Mouse (Mus musculus) layer of hippocampus, adult 6 months (tissue): Measurements from ENCODE around the gene Sprr2f. TPM values are rescaled to one million over a fixed set of nuclear protein-coding genes. Genes with fewer than 3 reads are reported as not detected.

Experiments used
- long read RNA-seq, 2 experiments: library from polyadenylated mRNA; unstranded; transcript quantifications; one replicate each; pipeline ENCODE4 v2.0.0; 2019 to 2020
- polyA plus RNA-seq: library from polyadenylated mRNA; unstranded; fragments of <200 nt; fragmentation: Nextera tagmentation; gene quantifications from 2 replicates; pipeline ENCODE4 v1.2.3, GENCODE M21; 2021

Gene Sprr2f
- polyA plus RNA-seq, result not detected in 2 replicates
- long read RNA-seq, experiment 1, result 0 reads
- long read RNA-seq, experiment 2, result 0 reads

GRCm38 (mm10) chr3:92364887-92365286 lies at the start of gene Sprr2f:
Gene Sprr2f (plus strand): TSS chr3:92365187.

GRCm38 (mm10) chr3:92316320-92316719 lies 48.7 kb upstream of the Sprr2f start, which contains the start of gene Sprr2b:
Gene Sprr2b (plus strand): TSS chr3:92316620.

GRCm38 (mm10) chr3:92338840-92339239 lies 26.1 kb upstream of the Sprr2f start, which contains the start of gene Sprr2d:
Gene Sprr2d (plus strand): TSS chr3:92339140.

GRCm38 (mm10) chr3:92351843-92352242 lies 13.1 kb upstream of the Sprr2f start, which contains the start of gene Sprr2e:
Gene Sprr2e (plus strand): TSS chr3:92352143.

GRCm38 (mm10) chr3:92385385-92385784 lies 20.4 kb downstream of the Sprr2f start, which contains the start of gene Sprr2h:
Gene Sprr2h (plus strand): TSS chr3:92385685.

GRCm38 (mm10) chr3:92407691-92408090 lies 42.7 kb downstream of the Sprr2f start, which contains the start of gene Sprr2i:
Gene Sprr2i (plus strand): TSS chr3:92407991.

Other genes starting within 250 kb of the Sprr2f start
- gene Prr9, start 241.2 kb upstream of the Sprr2f start, polyA plus RNA-seq, result not detected in 2 replicates
- not detected in 2 replicates for gene Lelp1, start 222.4 kb upstream of the Sprr2f start, polyA plus RNA-seq
- not detected in 2 replicates for gene Sprr2a1, start 149.4 kb upstream of the Sprr2f start, polyA plus RNA-seq
- 0.21 TPM in 2 replicates for gene Sprr2a2, start 149.3 kb upstream of the Sprr2f start, polyA plus RNA-seq
- gene Sprr2a3, start 79.8 kb upstream of the Sprr2f start, polyA plus RNA-seq, result not detected in 2 replicates
- gene Sprr2b, start 48.6 kb upstream of the Sprr2f start, polyA plus RNA-seq, result not detected in 2 replicates
- not detected in 2 replicates for gene Sprr2d, start 26.0 kb upstream of the Sprr2f start, polyA plus RNA-seq
- gene Sprr2e, start 13.0 kb upstream of the Sprr2f start, polyA plus RNA-seq, result not detected in 2 replicates
- not detected in 2 replicates for gene Sprr2h, start 20.5 kb downstream of the Sprr2f start, polyA plus RNA-seq
- gene Sprr2i, start 42.8 kb downstream of the Sprr2f start, polyA plus RNA-seq, result not detected in 2 replicates
- not detected in 2 replicates for gene Sprr2j-ps, start 52.9 kb downstream of the Sprr2f start, polyA plus RNA-seq
- gene Gm9774, start 64.2 kb downstream of the Sprr2f start, polyA plus RNA-seq, result 2.0 and 2.1 TPM in 2 replicates
- gene Sprr2k, start 67.4 kb downstream of the Sprr2f start, polyA plus RNA-seq, result not detected in 2 replicates
- gene Sprr1b, start 73.6 kb downstream of the Sprr2f start, polyA plus RNA-seq, result not detected in 2 replicates
- not detected in 2 replicates for gene Sprr3, start 93.5 kb downstream of the Sprr2f start, polyA plus RNA-seq
- gene Sprr1a, start 120.7 kb downstream of the Sprr2f start, polyA plus RNA-seq, result not detected in 2 replicates
- gene Sprr4, start 135.3 kb downstream of the Sprr2f start, polyA plus RNA-seq, result not detected in 2 replicates
- not detected in 2 replicates for gene 2310046K23Rik, start 169.3 kb downstream of the Sprr2f start, polyA plus RNA-seq
- gene Ivl, start 208.5 kb downstream of the Sprr2f start, polyA plus RNA-seq, result not detected in 2 replicates
- gene Smcp, start 223.8 kb downstream of the Sprr2f start, polyA plus RNA-seq, result not detected in 2 replicates
- not detected in 2 replicates for gene 2210017I01Rik, start 242.3 kb downstream of the Sprr2f start, polyA plus RNA-seq